Mouse (Mus musculus) lung, postnatal 0 days (tissue): Measurements from ENCODE around the gene Cdpf1.

ENCODE experiments used
- CTCF ChIP-seq: IDR thresholded peaks from 2 replicates; pipeline ENCODE4 v1.5.1; 2016; ENCODE audit warnings: antibody characterized with exemption, mild to moderate bottlenecking
- EP300 ChIP-seq: IDR thresholded peaks from 2 replicates; pipeline ENCODE4 v1.6.1; 2016; ENCODE audit warnings: antibody characterized with exemption, mild to moderate bottlenecking, control low read depth

- no peak for TF ChIP-seq CTCF
- no peak for TF ChIP-seq EP300
These were observed 25.4 kb upstream of the Cdpf1 start for GRCm38 (mm10) chr15:85836887-85837286.
